Mouse (Mus musculus): ENCODE results near the gene Card9. TPM values are rescaled to one million over a fixed set of nuclear protein-coding genes. Genes with fewer than 3 reads are reported as not detected.
"Not testable (repeated sequence)": the region's sequence is repeated elsewhere in the genome, so short reads cannot be mapped to it uniquely, and the experiment has no call there.

The Card9 gene
- polyA plus RNA-seq, 1 experiment from 2014 or later, result 1.1 TPM

- DNase-seq (ENCODE audit: low spot score) (peak; percentile 12), ATAC-seq (replicated peaks; ENCODE audit: low FRiP score, low read depth) (peak; percentile 34)
- peak overlapping the region; percentile 63 for H3K27ac ChIP-seq
Observed at GRCm38 (mm10) chr2:26388682-26389153, 28.0 kb upstream of the Card9 start.

GRCm38 (mm10) chr2:26387713-26388112, 27.0 kb upstream of the Card9 start:
- H3K9me3 ChIP-seq (replicated peaks; ENCODE audit: low read length), result no peaks in the 10 kb centered on the region
- H3K4me3 ChIP-seq (replicated peaks; ENCODE audit: low read depth, low read length), result no peak overlapping the region
- ATAC-seq (replicated peaks; ENCODE audit: low FRiP score, low read depth), result peak; percentile 54
- H3K36me3 ChIP-seq (ENCODE audit: insufficient read depth, low read length), result peaks cover 53% of the 10 kb centered on the region
- TF ChIP-seq CTCF (IDR thresholded peaks at IDR 0.05; ENCODE audit: low read depth), result no peak
- no peaks in the 10 kb centered on the region for H3K27me3 ChIP-seq (ENCODE audit: insufficient read depth, low read length)
- H3K4me1 ChIP-seq (replicated peaks; ENCODE audit: insufficient read depth, low read length), result peaks cover 9% of the 10 kb centered on the region
- WGBS, result 79% methylated on average over 3 of the region's 3 CpGs
- DNase-seq (ENCODE audit: low spot score), result no peak
- no peak overlapping the region for H3K27ac ChIP-seq
- H3K4me2 ChIP-seq (ENCODE audit: low read length), result no peak overlapping the region
- H3K9ac ChIP-seq (ENCODE audit: low read depth, low read length), result peak overlapping the region; percentile 8; the same call in 1 of the 2 replicates

More at GRCm38 (mm10) chr2:26388682-26389153, 28.0 kb upstream of the Card9 start:
- peaks cover 9% of the 10 kb centered on the region for H3K4me1 ChIP-seq (replicated peaks; ENCODE audit: insufficient read depth, low read length)
- H3K9me3 ChIP-seq (replicated peaks; ENCODE audit: low read length), result no peaks in the 10 kb centered on the region
- peak overlapping the region; percentile 94 for H3K9ac ChIP-seq (ENCODE audit: low read depth, low read length)
- peak overlapping the region; percentile 98 for H3K4me2 ChIP-seq (ENCODE audit: low read length)
- 2% methylated on average over 43 of the region's 45 CpGs for WGBS
- peak overlapping the region; percentile 97 for H3K4me3 ChIP-seq (replicated peaks; ENCODE audit: low read depth, low read length)
- no peak for TF ChIP-seq CTCF (IDR thresholded peaks at IDR 0.05; ENCODE audit: low read depth)
- H3K27me3 ChIP-seq (ENCODE audit: insufficient read depth, low read length), result no peaks in the 10 kb centered on the region
- peaks cover 55% of the 10 kb centered on the region for H3K36me3 ChIP-seq (ENCODE audit: insufficient read depth, low read length)

GRCm38 (mm10) chr2:26380871-26381270, 20.2 kb upstream of the Card9 start:
- H3K27me3 ChIP-seq (ENCODE audit: insufficient read depth, low read length); H3K9me3 ChIP-seq (replicated peaks; ENCODE audit: low read length); H3K4me1 ChIP-seq (replicated peaks; ENCODE audit: insufficient read depth, low read length); ATAC-seq (replicated peaks; ENCODE audit: low FRiP score, low read depth); H3K27ac ChIP-seq; DNase-seq (ENCODE audit: low spot score): not testable (repeated sequence)
- Histone ChIP-seq H3K4me2 (ENCODE audit: low read length) (peak overlapping the region; percentile 95), H3K36me3 (ENCODE audit: insufficient read depth, low read length) (peaks cover 44% of the 10 kb centered on the region), H3K9ac (ENCODE audit: low read depth, low read length) (peak overlapping the region; percentile 79; the same call in 1 of the 2 replicates), H3K4me3 (replicated peaks; ENCODE audit: low read depth, low read length) (peak overlapping the region; percentile 78)
- WGBS, result 34% methylated on average over 6 of the region's 6 CpGs

GRCm38 (mm10) chr2:26380131-26380771, 19.5 kb upstream of the Card9 start, which contains the start of gene Snapc4:
Gene Snapc4, minus strand, starts transcription at chr2:26380653.
- WGBS, result under 1% methylated on average over 38 of the region's 38 CpGs
- Histone ChIP-seq H3K27me3 (ENCODE audit: insufficient read depth, low read length) (no peaks in the 10 kb centered on the region), H3K36me3 (ENCODE audit: insufficient read depth, low read length) (peaks cover 41% of the 10 kb centered on the region), H3K9me3 (replicated peaks; ENCODE audit: low read length) (no peaks in the 10 kb centered on the region), H3K4me1 (replicated peaks; ENCODE audit: insufficient read depth, low read length) (peaks cover 4% of the 10 kb centered on the region; the same call in 1 of the 2 replicates), H3K4me3 (replicated peaks; ENCODE audit: low read depth, low read length) (peak within 1 kb of the TSS; percentile 78), H3K4me2 (ENCODE audit: low read length) (peak within 1 kb of the TSS; percentile 95), H3K9ac (ENCODE audit: low read depth, low read length) (peak within 1 kb of the TSS; percentile 79), H3K27ac (peak within 1 kb of the TSS; percentile 50)
- DNase-seq (ENCODE audit: low spot score) (peak; percentile 94), ATAC-seq (replicated peaks; ENCODE audit: low FRiP score, low read depth) (peak; percentile 93)
- TF ChIP-seq CTCF (IDR thresholded peaks at IDR 0.05; ENCODE audit: low read depth), result peak; percentile 2; the same call in 1 of the 2 replicates

- no peaks in the 10 kb centered on the region for H3K9me3 ChIP-seq (replicated peaks; ENCODE audit: low read length)
- H3K4me3 ChIP-seq (replicated peaks; ENCODE audit: low read depth, low read length), result no peak overlapping the region
- no peaks in the 10 kb centered on the region for H3K27me3 ChIP-seq (ENCODE audit: insufficient read depth, low read length)
- H3K4me2 ChIP-seq (ENCODE audit: low read length), result no peak overlapping the region
- peaks cover 78% of the 10 kb centered on the region for H3K36me3 ChIP-seq (ENCODE audit: insufficient read depth, low read length)
- H3K27ac ChIP-seq, result no peak overlapping the region
- ATAC-seq (replicated peaks; ENCODE audit: low FRiP score, low read depth) (no peak), DNase-seq (ENCODE audit: low spot score) (no peak)
- no peak overlapping the region for H3K9ac ChIP-seq (ENCODE audit: low read depth, low read length)
- no peak for TF ChIP-seq CTCF (IDR thresholded peaks at IDR 0.05; ENCODE audit: low read depth)
- no peaks in the 10 kb centered on the region for H3K4me1 ChIP-seq (replicated peaks; ENCODE audit: insufficient read depth, low read length)
- 97% methylated on average over 8 of the region's 8 CpGs for WGBS
Observed at GRCm38 (mm10) chr2:26372396-26372795, 11.7 kb upstream of the Card9 start.

GRCm38 (mm10) chr2:26368572-26368971, 7.9 kb upstream of the Card9 start:
- no peak overlapping the region for H3K27ac ChIP-seq
- H3K4me1 ChIP-seq (replicated peaks; ENCODE audit: insufficient read depth, low read length), result no peaks in the 10 kb centered on the region
- H3K27me3 ChIP-seq (ENCODE audit: insufficient read depth, low read length), result no peaks in the 10 kb centered on the region
- 90% methylated on average over 1 of the region's 1 CpGs for WGBS
- TF ChIP-seq CTCF (IDR thresholded peaks at IDR 0.05; ENCODE audit: low read depth), result no peak
- no peaks in the 10 kb centered on the region for H3K9me3 ChIP-seq (replicated peaks; ENCODE audit: low read length)
- H3K4me2 ChIP-seq (ENCODE audit: low read length), result no peak overlapping the region
- DNase-seq (ENCODE audit: low spot score) (no peak), ATAC-seq (replicated peaks; ENCODE audit: low FRiP score, low read depth) (no peak)
- no peak overlapping the region for H3K4me3 ChIP-seq (replicated peaks; ENCODE audit: low read depth, low read length)
- no peak overlapping the region for H3K9ac ChIP-seq (ENCODE audit: low read depth, low read length)
- H3K36me3 ChIP-seq (ENCODE audit: insufficient read depth, low read length), result peaks cover 71% of the 10 kb centered on the region
